Mouse (Mus musculus) MEL (cell line): Measurements from ENCODE around the gene Cfl1. TPM values are rescaled to one million over a fixed set of nuclear protein-coding genes. Genes with fewer than 3 reads are reported as not detected.

Experiments used
- DNase-seq: peaks from one replicate; pipeline ENCODE4 v3.0.0; 2011; ENCODE audit warnings: low read depth, low spot score
- H3K27ac ChIP-seq: 2 replicates; pipeline ENCODE4 v1.5.1; 2012; ENCODE audit warnings: low read depth, mild to moderate bottlenecking, control low read depth, low read length, moderate library complexity; ENCODE audit not compliant: control insufficient read depth
- H3K27me3 ChIP-seq, 2 experiments: fragments of 150-350 bp in 1 of 2; sonication (generic) in 1 of 2; 2 replicates each; pipeline ENCODE4 v1.6.1; 2012; ENCODE audit warnings: low read length in 2 of 2, mild to moderate bottlenecking in 2 of 2, improper control_type of control experiment in 1 of 2, moderate library complexity in 1 of 2; ENCODE audit not compliant: insufficient read depth in 2 of 2, control insufficient read depth in 1 of 2
- H3K36me3 ChIP-seq, 2 experiments: 2 replicates each; pipeline ENCODE4 v1.6.1; 2012 to 2014; ENCODE audit warnings: low read length in 2 of 2, improper control_type of control experiment in 1 of 2, inconsistent platforms in 1 of 2, mild to moderate bottlenecking in 1 of 2; ENCODE audit not compliant: insufficient read depth in 2 of 2, control insufficient read depth in 1 of 2
- H3K4me1 ChIP-seq, 2 experiments: fragments of 150-350 bp in 1 of 2; sonication (generic) in 1 of 2; 2 replicates each; pipeline ENCODE4 v1.6.1; 2012; ENCODE audit warnings: low read length in 2 of 2, improper control_type of control experiment in 1 of 2, mild to moderate bottlenecking in 1 of 2; ENCODE audit not compliant: insufficient read depth in 2 of 2, control insufficient read depth in 1 of 2
- H3K4me3 ChIP-seq, 2 experiments: fragments of 150-350 bp in 1 of 2; sonication (generic) in 1 of 2; 2 replicates each; pipeline ENCODE4 v1.5.1; 2012; ENCODE audit warnings: low read depth in 2 of 2, low read length in 2 of 2, mild to moderate bottlenecking in 2 of 2, moderate library complexity in 2 of 2, control low read depth in 1 of 2, improper control_type of control experiment in 1 of 2; ENCODE audit not compliant: control insufficient read depth in 1 of 2, insufficient read depth in 1 of 2
- H3K79me2 ChIP-seq: 2 replicates; pipeline ENCODE4 v1.6.1; 2012; ENCODE audit warnings: mild to moderate bottlenecking, low read length, moderate library complexity; ENCODE audit not compliant: control insufficient read depth, poor library complexity, insufficient read depth
- H3K9ac ChIP-seq: 2 replicates; pipeline ENCODE4 v1.6.1; 2012; ENCODE audit warnings: low read depth, mild to moderate bottlenecking, control low read depth, low read length, moderate library complexity; ENCODE audit not compliant: control insufficient read depth, poor library complexity, severe bottlenecking
- H3K9me3 ChIP-seq: fragments of 150-350 bp; sonication (generic); replicated peaks from 2 replicates; pipeline ENCODE4 v1.6.1; 2012; ENCODE audit warnings: mild to moderate bottlenecking, low read length, improper control_type of control experiment, moderate library complexity; ENCODE audit not compliant: insufficient read depth
- CHD2 ChIP-seq: IDR thresholded peaks from 2 replicates; pipeline ENCODE4 v1.6.1; 2011; ENCODE audit warnings: low read length, improper control_type of control experiment
- ELF1 ChIP-seq: IDR thresholded peaks from 2 replicates; pipeline ENCODE4 v1.6.1; 2014; ENCODE audit warnings: low read depth, mild to moderate bottlenecking, inconsistent platforms, low read length, improper control_type of control experiment, moderate library complexity
- EP300 ChIP-seq, 2 experiments: IDR thresholded peaks; 2 replicates each; pipeline ENCODE4 v1.6.1; 2011; ENCODE audit warnings: improper control_type of control experiment in 2 of 2, low read length in 2 of 2, low read depth in 1 of 2, mild to moderate bottlenecking in 1 of 2
- HCFC1 ChIP-seq: IDR thresholded peaks from 2 replicates; pipeline ENCODE4 v1.6.1; 2012; ENCODE audit warnings: low read depth, mild to moderate bottlenecking, inconsistent platforms, low read length, improper control_type of control experiment, moderate library complexity
- JUND ChIP-seq: IDR thresholded peaks from 2 replicates; pipeline ENCODE4 v1.6.1; 2011; ENCODE audit warnings: low read depth, mild to moderate bottlenecking, improper control_type of control experiment, low read length
- KAT2A ChIP-seq: conservative IDR thresholded peaks from 2 replicates; pipeline ENCODE4 v1.6.1; 2012; ENCODE audit warnings: low read depth, low read length, improper control_type of control experiment, inconsistent platforms
- MYB ChIP-seq: IDR thresholded peaks from 2 replicates; pipeline ENCODE4 v1.6.1; 2011; ENCODE audit warnings: mild to moderate bottlenecking, low read depth, low read length, improper control_type of control experiment
- MYC ChIP-seq: IDR thresholded peaks from 2 replicates; pipeline ENCODE4 v1.6.1; 2011; ENCODE audit warnings: low read depth, mild to moderate bottlenecking, low read length, improper control_type of control experiment, moderate library complexity
- POLR2A ChIP-seq, 2 experiments: IDR thresholded peaks; 2 replicates each; pipeline ENCODE4 v1.6.1; 2011 to 2012; ENCODE audit warnings: low read length in 2 of 2, mild to moderate bottlenecking in 2 of 2, control low read depth in 1 of 2, improper control_type of control experiment in 1 of 2, low read depth in 1 of 2, moderate library complexity in 1 of 2; ENCODE audit not compliant: control insufficient read depth in 1 of 2, insufficient read depth in 1 of 2, poor library complexity in 1 of 2
- POLR2AphosphoS2 ChIP-seq: IDR thresholded peaks from 2 replicates; pipeline ENCODE4 v1.6.1; 2011; ENCODE audit warnings: low read length, improper control_type of control experiment
- POLR2AphosphoS5 ChIP-seq: IDR thresholded peaks from 2 replicates; pipeline ENCODE4 v1.6.1; 2012; ENCODE audit warnings: low read depth, borderline replicate concordance, mild to moderate bottlenecking, inconsistent platforms, low read length, moderate library complexity, mixed read lengths
- RAD21 ChIP-seq: IDR thresholded peaks from 2 replicates; pipeline ENCODE4 v1.6.1; 2011; ENCODE audit warnings: mild to moderate bottlenecking, low read depth, low read length, improper control_type of control experiment
- SIN3A ChIP-seq: IDR thresholded peaks from 2 replicates; pipeline ENCODE4 v1.6.1; 2012; ENCODE audit warnings: low read length, improper control_type of control experiment, inconsistent platforms
- SMC3 ChIP-seq: IDR thresholded peaks from 2 replicates; pipeline ENCODE4 v1.6.1; 2011; ENCODE audit warnings: low read depth, low read length, improper control_type of control experiment
- TBP ChIP-seq: IDR thresholded peaks from 2 replicates; pipeline ENCODE4 v1.8.0; 2011; ENCODE audit warnings: low read depth, low read length, improper control_type of control experiment
- UBTF ChIP-seq: IDR thresholded peaks from 2 replicates; pipeline ENCODE4 v1.6.1; 2012; ENCODE audit warnings: low read depth, mild to moderate bottlenecking, inconsistent platforms, low read length, improper control_type of control experiment, moderate library complexity, borderline replicate concordance; ENCODE audit not compliant: insufficient read depth
- USF1 ChIP-seq: IDR thresholded peaks from 2 replicates; pipeline ENCODE4 v1.6.1; 2014; ENCODE audit warnings: low read depth, mild to moderate bottlenecking, inconsistent platforms, low read length, improper control_type of control experiment, moderate library complexity
- USF2 ChIP-seq, 2 experiments: IDR thresholded peaks; 2 replicates each; pipeline ENCODE4 v1.6.1; 2011 to 2012; ENCODE audit warnings: improper control_type of control experiment in 2 of 2, low read length in 2 of 2, borderline replicate concordance in 1 of 2, inconsistent platforms in 1 of 2, low read depth in 1 of 2, mild to moderate bottlenecking in 1 of 2; ENCODE audit not compliant: insufficient read depth in 1 of 2
- ZC3H11A ChIP-seq: IDR thresholded peaks from 2 replicates; pipeline ENCODE4 v1.6.1; 2012; ENCODE audit warnings: low read depth, mild to moderate bottlenecking, inconsistent platforms, low read length, improper control_type of control experiment
- ZMIZ1 ChIP-seq: IDR thresholded peaks from 2 replicates; pipeline ENCODE4 v1.6.1; 2012; ENCODE audit warnings: low read depth, mild to moderate bottlenecking, inconsistent platforms, low read length, improper control_type of control experiment, moderate library complexity
- ZNF384 ChIP-seq: IDR thresholded peaks from 2 replicates; pipeline ENCODE4 v1.6.1; 2012; ENCODE audit warnings: low read depth, mild to moderate bottlenecking, inconsistent platforms, low read length, improper control_type of control experiment
- polyA plus RNA-seq, 2 experiments: library from polyadenylated mRNA; stranded (reverse) in 1 of 2; unstranded in 1 of 2; fragments of >175 nt in 1 of 2; fragments of >200 nt in 1 of 2; gene quantifications; 2 replicates each; pipeline versions ENCODE4 v1.2.1 to v1.2.4; 2012; ENCODE audit warnings: low replicate concordance in 2 of 2, low read depth in 1 of 2; ENCODE audit not compliant: insufficient read length in 2 of 2, insufficient read depth in 1 of 2, missing spikeins in 1 of 2
- total RNA-seq: library from RNA; depleted of rRNA; stranded (reverse); fragments of 300-350 nt; gene quantifications from 2 replicates; pipeline ENCODE4 v1.2.3, GENCODE M21; 2012

The Cfl1 gene
- total and polyA plus RNA-seq, 3 experiments, result 880 to 2,037 TPM; not detected in 1

GRCm38 (mm10) chr19:5494314-5494713 is 4.1 kb downstream of the Cfl1 start:
- H3K9ac ChIP-seq, result no peak overlapping the region
- no peak for DNase-seq
- peaks cover 0 to 10% of the 10 kb centered on the region in 2 experiments for H3K36me3 ChIP-seq
- H3K27ac ChIP-seq, result no peak overlapping the region
- no peaks in the 10 kb centered on the region for H3K27me3 ChIP-seq
- H3K79me2 ChIP-seq, result peaks cover 29% of the 10 kb centered on the region
- H3K4me1 ChIP-seq, result no peaks in the 10 kb centered on the region
- H3K9me3 ChIP-seq, result no peaks in the 10 kb centered on the region
- H3K4me3 ChIP-seq, result no peak overlapping the region
- TF ChIP-seq SIN3A (no peak), USF2 (IDR thresholded peaks at IDR 0.05; ENCODE audit: borderline replicate concordance in 1 of 2, insufficient read depth in 1 of 2, low read depth in 1 of 2, low read length in 2 of 2) (no peak), POLR2AphosphoS2 (peak; percentile 55), TBP (no peak), ZNF384 (peak; percentile 51), HCFC1 (no peak), POLR2A (IDR thresholded peaks at IDR 0.05; ENCODE audit: control insufficient read depth in 1 of 2, insufficient read depth in 1 of 2, low read depth in 1 of 2, low read length in 2 of 2, poor library complexity in 1 of 2) (no peak; a peak in 1 of 4 replicates)

GRCm38 (mm10) chr19:5495353-5496051 is 5.2 kb downstream of the Cfl1 start:
- Histone ChIP-seq H3K9me3 (no peaks in the 10 kb centered on the region), H3K4me3 (no peak overlapping the region), H3K27me3 (no peaks in the 10 kb centered on the region), H3K27ac (no peak overlapping the region), H3K9ac (no peak overlapping the region), H3K36me3 (peaks cover 0 to 10% of the 10 kb centered on the region in 2 experiments), H3K79me2 (peaks cover 27% of the 10 kb centered on the region), H3K4me1 (no peaks in the 10 kb centered on the region)
- DNase-seq, result peak; percentile 40
- TF ChIP-seq USF2 (IDR thresholded peaks at IDR 0.05; ENCODE audit: borderline replicate concordance in 1 of 2, insufficient read depth in 1 of 2, low read depth in 1 of 2, low read length in 2 of 2) (no peak), SIN3A (no peak), POLR2A (IDR thresholded peaks at IDR 0.05; ENCODE audit: control insufficient read depth in 1 of 2, insufficient read depth in 1 of 2, low read depth in 1 of 2, low read length in 2 of 2, poor library complexity in 1 of 2) (peak in 1 of 2 experiments; percentile 37; a peak in 1 of 4 replicates), ELF1 (no peak), POLR2AphosphoS5 (no peak), MYC (no peak), ZMIZ1 (0 out of 2 replicates have a peak, but pooled peaks have one; percentile 72), POLR2AphosphoS2 (peak; percentile 66; the same call in 1 of the 2 replicates), MYB (peak; percentile 48; the same call in 1 of the 2 replicates)
- TF ChIP-seq, all 39 proteins: peak for 4

- DNase-seq, result peak; percentile 37
- Histone ChIP-seq H3K27me3 (no peaks in the 10 kb centered on the region), H3K4me3 (no peak overlapping the region), H3K4me1 (no peaks in the 10 kb centered on the region), H3K79me2 (peaks cover 22% of the 10 kb centered on the region), H3K9ac (no peak overlapping the region), H3K36me3 (peaks cover 0 to 10% of the 10 kb centered on the region in 2 experiments), H3K9me3 (no peaks in the 10 kb centered on the region), H3K27ac (no peak overlapping the region)
- TF ChIP-seq SIN3A, result no peak
- TF ChIP-seq CHD2, result no peak
- no peak for TF ChIP-seq SMC3
- no peak for TF ChIP-seq MYC
- no peak for TF ChIP-seq POLR2A (IDR thresholded peaks at IDR 0.05; ENCODE audit: control insufficient read depth in 1 of 2, insufficient read depth in 1 of 2, low read depth in 1 of 2, low read length in 2 of 2, poor library complexity in 1 of 2)
- TF ChIP-seq TBP, result no peak
- no peak for TF ChIP-seq USF1
- TF ChIP-seq USF2 (IDR thresholded peaks at IDR 0.05; ENCODE audit: borderline replicate concordance in 1 of 2, insufficient read depth in 1 of 2, low read depth in 1 of 2, low read length in 2 of 2), result no peak
- TF ChIP-seq ZMIZ1, result no peak
- no peak for TF ChIP-seq ZC3H11A
- TF ChIP-seq JUND, result no peak
- no peak for TF ChIP-seq POLR2AphosphoS5
- no peak for TF ChIP-seq UBTF
- TF ChIP-seq POLR2AphosphoS2, result no peak
- TF ChIP-seq EP300 (IDR thresholded peaks at IDR 0.05; ENCODE audit: low read depth in 1 of 2, low read length in 2 of 2), result no peak
- no peak for TF ChIP-seq KAT2A
- no peak for TF ChIP-seq RAD21
These were observed 5.8 kb downstream of the Cfl1 start for GRCm38 (mm10) chr19:5496052-5496370.
